Mouse (Mus musculus) MEL (cell line): ENCODE results near the gene Nanos2. TPM values are rescaled to one million over a fixed set of nuclear protein-coding genes. Genes with fewer than 3 reads are reported as not detected.

Experiments
- DNase-seq: peaks from one replicate; pipeline ENCODE4 v3.0.0; 2011; ENCODE audit warnings: low read depth, low spot score
- H3K27ac ChIP-seq: 2 replicates; pipeline ENCODE4 v1.5.1; 2012; ENCODE audit warnings: low read depth, mild to moderate bottlenecking, control low read depth, low read length, moderate library complexity; ENCODE audit not compliant: control insufficient read depth
- H3K27me3 ChIP-seq, 2 experiments: fragments of 150-350 bp in 1 of 2; sonication (generic) in 1 of 2; 2 replicates each; pipeline ENCODE4 v1.6.1; 2012; ENCODE audit warnings: low read length in 2 of 2, mild to moderate bottlenecking in 2 of 2, improper control_type of control experiment in 1 of 2, moderate library complexity in 1 of 2; ENCODE audit not compliant: insufficient read depth in 2 of 2, control insufficient read depth in 1 of 2
- H3K36me3 ChIP-seq, 2 experiments: 2 replicates each; pipeline ENCODE4 v1.6.1; 2012 to 2014; ENCODE audit warnings: low read length in 2 of 2, improper control_type of control experiment in 1 of 2, inconsistent platforms in 1 of 2, mild to moderate bottlenecking in 1 of 2; ENCODE audit not compliant: insufficient read depth in 2 of 2, control insufficient read depth in 1 of 2
- H3K4me1 ChIP-seq, 2 experiments: fragments of 150-350 bp in 1 of 2; sonication (generic) in 1 of 2; 2 replicates each; pipeline ENCODE4 v1.6.1; 2012; ENCODE audit warnings: low read length in 2 of 2, improper control_type of control experiment in 1 of 2, mild to moderate bottlenecking in 1 of 2; ENCODE audit not compliant: insufficient read depth in 2 of 2, control insufficient read depth in 1 of 2
- H3K4me3 ChIP-seq, 2 experiments: fragments of 150-350 bp in 1 of 2; sonication (generic) in 1 of 2; 2 replicates each; pipeline ENCODE4 v1.5.1; 2012; ENCODE audit warnings: low read depth in 2 of 2, low read length in 2 of 2, mild to moderate bottlenecking in 2 of 2, moderate library complexity in 2 of 2, control low read depth in 1 of 2, improper control_type of control experiment in 1 of 2; ENCODE audit not compliant: control insufficient read depth in 1 of 2, insufficient read depth in 1 of 2
- H3K79me2 ChIP-seq: 2 replicates; pipeline ENCODE4 v1.6.1; 2012; ENCODE audit warnings: mild to moderate bottlenecking, low read length, moderate library complexity; ENCODE audit not compliant: control insufficient read depth, poor library complexity, insufficient read depth
- H3K9ac ChIP-seq: 2 replicates; pipeline ENCODE4 v1.6.1; 2012; ENCODE audit warnings: low read depth, mild to moderate bottlenecking, control low read depth, low read length, moderate library complexity; ENCODE audit not compliant: control insufficient read depth, poor library complexity, severe bottlenecking
- H3K9me3 ChIP-seq: fragments of 150-350 bp; sonication (generic); replicated peaks from 2 replicates; pipeline ENCODE4 v1.6.1; 2012; ENCODE audit warnings: mild to moderate bottlenecking, low read length, improper control_type of control experiment, moderate library complexity; ENCODE audit not compliant: insufficient read depth
- BHLHE40 ChIP-seq: IDR thresholded peaks from 2 replicates; pipeline ENCODE4 v1.6.1; 2012; ENCODE audit warnings: low read depth, mild to moderate bottlenecking, inconsistent platforms, low read length, improper control_type of control experiment, borderline replicate concordance
- CHD1 ChIP-seq: IDR thresholded peaks from 2 replicates; pipeline ENCODE4 v1.6.1; 2012; ENCODE audit warnings: low read depth, mild to moderate bottlenecking, inconsistent platforms, low read length, improper control_type of control experiment
- CHD2 ChIP-seq: IDR thresholded peaks from 2 replicates; pipeline ENCODE4 v1.6.1; 2011; ENCODE audit warnings: low read length, improper control_type of control experiment
- E2F4 ChIP-seq: IDR thresholded peaks from 2 replicates; pipeline ENCODE4 v1.6.1; 2011; ENCODE audit warnings: low read depth, low read length, improper control_type of control experiment, borderline replicate concordance
- ELF1 ChIP-seq: IDR thresholded peaks from 2 replicates; pipeline ENCODE4 v1.6.1; 2014; ENCODE audit warnings: low read depth, mild to moderate bottlenecking, inconsistent platforms, low read length, improper control_type of control experiment, moderate library complexity
- HCFC1 ChIP-seq: IDR thresholded peaks from 2 replicates; pipeline ENCODE4 v1.6.1; 2012; ENCODE audit warnings: low read depth, mild to moderate bottlenecking, inconsistent platforms, low read length, improper control_type of control experiment, moderate library complexity
- JUND ChIP-seq: IDR thresholded peaks from 2 replicates; pipeline ENCODE4 v1.6.1; 2011; ENCODE audit warnings: low read depth, mild to moderate bottlenecking, improper control_type of control experiment, low read length
- KAT2A ChIP-seq: conservative IDR thresholded peaks from 2 replicates; pipeline ENCODE4 v1.6.1; 2012; ENCODE audit warnings: low read depth, low read length, improper control_type of control experiment, inconsistent platforms
- MAFK ChIP-seq: IDR thresholded peaks from 2 replicates; pipeline ENCODE4 v1.6.1; 2011; ENCODE audit warnings: low read depth, mild to moderate bottlenecking, low read length, improper control_type of control experiment, borderline replicate concordance
- MAX ChIP-seq: IDR thresholded peaks from 2 replicates; pipeline ENCODE4 v1.6.1; 2011; ENCODE audit warnings: low read length, improper control_type of control experiment
- MAZ ChIP-seq: IDR thresholded peaks from 2 replicates; pipeline ENCODE4 v1.6.1; 2012; ENCODE audit warnings: low read depth, mild to moderate bottlenecking, inconsistent platforms, low read length, improper control_type of control experiment
- MYB ChIP-seq: IDR thresholded peaks from 2 replicates; pipeline ENCODE4 v1.6.1; 2011; ENCODE audit warnings: mild to moderate bottlenecking, low read depth, low read length, improper control_type of control experiment
- MYC ChIP-seq: IDR thresholded peaks from 2 replicates; pipeline ENCODE4 v1.6.1; 2011; ENCODE audit warnings: low read depth, mild to moderate bottlenecking, low read length, improper control_type of control experiment, moderate library complexity
- NELFE ChIP-seq: IDR thresholded peaks from 2 replicates; pipeline ENCODE4 v1.6.1; 2011; ENCODE audit warnings: low read depth, low read length, improper control_type of control experiment
- POLR2AphosphoS2 ChIP-seq: IDR thresholded peaks from 2 replicates; pipeline ENCODE4 v1.6.1; 2011; ENCODE audit warnings: low read length, improper control_type of control experiment
- POLR2AphosphoS5 ChIP-seq: IDR thresholded peaks from 2 replicates; pipeline ENCODE4 v1.6.1; 2012; ENCODE audit warnings: low read depth, borderline replicate concordance, mild to moderate bottlenecking, inconsistent platforms, low read length, moderate library complexity, mixed read lengths
- RCOR1 ChIP-seq: IDR thresholded peaks from 2 replicates; pipeline ENCODE4 v1.6.1; 2012; ENCODE audit warnings: low read depth, mild to moderate bottlenecking, inconsistent platforms, low read length, improper control_type of control experiment
- SIN3A ChIP-seq: IDR thresholded peaks from 2 replicates; pipeline ENCODE4 v1.6.1; 2012; ENCODE audit warnings: low read length, improper control_type of control experiment, inconsistent platforms
- TAL1 ChIP-seq: IDR thresholded peaks from 2 replicates; pipeline ENCODE4 v1.6.1; 2012; ENCODE audit warnings: mild to moderate bottlenecking, inconsistent platforms, low read length, moderate library complexity, mixed read lengths
- TBP ChIP-seq: IDR thresholded peaks from 2 replicates; pipeline ENCODE4 v1.8.0; 2011; ENCODE audit warnings: low read depth, low read length, improper control_type of control experiment
- TCF12 ChIP-seq: IDR thresholded peaks from 2 replicates; pipeline ENCODE4 v1.6.1; 2014; ENCODE audit warnings: low read depth, mild to moderate bottlenecking, inconsistent platforms, low read length, improper control_type of control experiment, moderate library complexity
- UBTF ChIP-seq: IDR thresholded peaks from 2 replicates; pipeline ENCODE4 v1.6.1; 2012; ENCODE audit warnings: low read depth, mild to moderate bottlenecking, inconsistent platforms, low read length, improper control_type of control experiment, moderate library complexity, borderline replicate concordance; ENCODE audit not compliant: insufficient read depth
- USF1 ChIP-seq: IDR thresholded peaks from 2 replicates; pipeline ENCODE4 v1.6.1; 2014; ENCODE audit warnings: low read depth, mild to moderate bottlenecking, inconsistent platforms, low read length, improper control_type of control experiment, moderate library complexity
- USF2 ChIP-seq, 2 experiments: IDR thresholded peaks; 2 replicates each; pipeline ENCODE4 v1.6.1; 2011 to 2012; ENCODE audit warnings: improper control_type of control experiment in 2 of 2, low read length in 2 of 2, borderline replicate concordance in 1 of 2, inconsistent platforms in 1 of 2, low read depth in 1 of 2, mild to moderate bottlenecking in 1 of 2; ENCODE audit not compliant: insufficient read depth in 1 of 2
- ZC3H11A ChIP-seq: IDR thresholded peaks from 2 replicates; pipeline ENCODE4 v1.6.1; 2012; ENCODE audit warnings: low read depth, mild to moderate bottlenecking, inconsistent platforms, low read length, improper control_type of control experiment
- polyA plus RNA-seq, 2 experiments: library from polyadenylated mRNA; stranded (reverse) in 1 of 2; unstranded in 1 of 2; fragments of >175 nt in 1 of 2; fragments of >200 nt in 1 of 2; gene quantifications; 2 replicates each; pipeline versions ENCODE4 v1.2.1 to v1.2.4; 2012; ENCODE audit warnings: low replicate concordance in 2 of 2, low read depth in 1 of 2; ENCODE audit not compliant: insufficient read length in 2 of 2, insufficient read depth in 1 of 2, missing spikeins in 1 of 2
- total RNA-seq: library from RNA; depleted of rRNA; stranded (reverse); fragments of 300-350 nt; gene quantifications from 2 replicates; pipeline ENCODE4 v1.2.3, GENCODE M21; 2012

Gene Nanos2
- total and polyA plus RNA-seq, 3 experiments, result not detected

GRCm38 (mm10) chr7:18963294-18963843, 23.8 kb upstream of the Nanos2 start:
- Histone ChIP-seq H3K79me2 (no peaks in the 10 kb centered on the region), H3K9ac (no peak overlapping the region), H3K4me3 (no peak overlapping the region), H3K27me3 (peaks cover 8 to 13% of the 10 kb centered on the region in 2 experiments), H3K9me3 (no peaks in the 10 kb centered on the region), H3K36me3 (no peaks in the 10 kb centered on the region), H3K27ac (no peak overlapping the region), H3K4me1 (0 out of 4 replicates have a peak, but pooled peaks cover 0 to 8% of the 10 kb centered on the region in 2 experiments)
- TF ChIP-seq RCOR1, result no peak
- no peak for TF ChIP-seq BHLHE40
- TF ChIP-seq TBP, result no peak
- no peak for TF ChIP-seq HCFC1
- no peak for TF ChIP-seq CHD2
- TF ChIP-seq NELFE, result no peak
- TF ChIP-seq CHD1, result no peak
- no peak for TF ChIP-seq MAZ
- no peak for TF ChIP-seq JUND
- no peak for TF ChIP-seq E2F4
- no peak for TF ChIP-seq MAX
- no peak for TF ChIP-seq MYC
- TF ChIP-seq MYB, result no peak
- no peak for TF ChIP-seq ELF1
- TF ChIP-seq TAL1, result no peak
- TF ChIP-seq TCF12, result no peak
- no peak for TF ChIP-seq POLR2AphosphoS5
- no peak for DNase-seq

- no peak for DNase-seq
- H3K36me3 ChIP-seq, result no peaks in the 10 kb centered on the region
- no peak overlapping the region for H3K4me3 ChIP-seq
- H3K9ac ChIP-seq, result no peak overlapping the region
- no peak for TF ChIP-seq POLR2AphosphoS5
- no peak for TF ChIP-seq MAZ
- TF ChIP-seq JUND, result no peak
- TF ChIP-seq E2F4, result no peak
- TF ChIP-seq TBP, result no peak
- TF ChIP-seq UBTF, result no peak
- no peak for TF ChIP-seq KAT2A
- TF ChIP-seq MAFK, result no peak
- TF ChIP-seq USF1, result no peak
- no peak for TF ChIP-seq MYB
- TF ChIP-seq SIN3A, result no peak
- TF ChIP-seq ZC3H11A, result no peak
- TF ChIP-seq HCFC1, result no peak
- no peak for TF ChIP-seq CHD1
- no peak for TF ChIP-seq POLR2AphosphoS2
- no peak for TF ChIP-seq USF2 (IDR thresholded peaks at IDR 0.05; ENCODE audit: borderline replicate concordance in 1 of 2, insufficient read depth in 1 of 2, low read depth in 1 of 2, low read length in 2 of 2)
- TF ChIP-seq, all 39 proteins: peak for 0
- H3K27ac ChIP-seq, result no peak overlapping the region
- no peaks in the 10 kb centered on the region for H3K79me2 ChIP-seq
- H3K9me3 ChIP-seq, result no peaks in the 10 kb centered on the region
- peaks cover 8 to 13% of the 10 kb centered on the region in 2 experiments for H3K27me3 ChIP-seq
- 0 out of 4 replicates have a peak, but pooled peaks cover 0 to 8% of the 10 kb centered on the region in 2 experiments for H3K4me1 ChIP-seq
Measured at GRCm38 (mm10) chr7:18965312-18965711, 21.9 kb upstream of the Nanos2 start.
